7 mouse cellular contexts compared by ENCODE assay signal in the genomic region with DNA sequence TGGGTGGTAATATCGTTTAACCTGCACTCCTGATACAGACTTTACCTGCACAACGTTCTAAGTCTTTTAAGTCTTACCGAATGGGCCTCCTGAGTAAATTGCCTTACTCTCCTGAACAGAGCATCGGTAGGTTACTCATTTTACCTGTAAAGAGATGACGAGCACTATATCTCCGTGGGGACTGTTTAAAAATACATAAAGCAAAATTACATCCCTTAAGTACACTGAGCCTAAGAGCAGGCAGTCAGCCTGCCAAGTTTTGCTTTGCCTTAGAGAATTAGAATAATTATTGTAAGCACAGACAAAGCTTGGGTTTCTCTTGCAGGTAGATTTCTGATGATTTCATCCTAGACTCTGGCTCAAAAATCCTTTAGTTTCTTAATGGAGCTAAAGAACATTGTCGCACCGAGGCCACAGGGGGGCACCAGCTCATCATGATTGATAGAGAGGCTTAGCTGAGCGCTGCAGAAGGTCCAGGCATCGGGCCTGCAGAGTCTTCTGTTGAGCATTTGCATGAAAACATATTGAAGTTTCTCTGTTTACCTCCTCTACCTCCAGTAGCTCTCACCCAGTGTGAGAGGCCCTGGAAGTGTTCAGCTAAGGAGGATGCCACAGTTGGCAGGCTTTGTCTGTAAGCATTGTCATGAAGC.
A peak's percentile ranks its signal among the peaks of the same experiment; 100 is the strongest.
DNase-seq lines count a peak whose midpoint lies in the region; ATAC-seq and TF ChIP-seq lines count a peak whose summit lies in the region.

No protein-coding gene starts in this region.

- no peaks in the 10 kb centered on the region for H3K27me3 ChIP-seq in small intestine, adult 2 months (ENCODE audit: control insufficient read depth, insufficient read depth, low read length)

- peak; percentile 69 to 90 for ATAC-seq in hematopoietic stem cell, adult 5-6 weeks (replicated peaks in 1 of 2; ENCODE audit: insufficient read depth in 1 of 2, low FRiP score in 2 of 2, low TSS enrichment in 1 of 2, low read depth in 1 of 2, poor library complexity in 2 of 2, severe bottlenecking in 2 of 2)
- ATAC-seq in megakaryocyte progenitor cell, adult 5-6 weeks (replicated peaks; ENCODE audit: poor library complexity) = peak; percentile 88

- 46% methylated on average over 10 of the region's 10 CpGs for WGBS in small intestine, adult 2 months

- TF ChIP-seq POLR2A in small intestine, adult 2 months (IDR thresholded peaks at IDR 0.05; ENCODE audit: low read depth, low read length) = no peak

- no peaks in the 10 kb centered on the region for H3K4me1 ChIP-seq in small intestine, adult 2 months (ENCODE audit: control insufficient read depth, insufficient read depth, insufficient read length, low read length)

- no peak overlapping the region for H3K4me3 ChIP-seq in small intestine, adult 2 months (ENCODE audit: low read depth, low read length)

- no peaks in the 10 kb centered on the region for H3K36me3 ChIP-seq in small intestine, adult 2 months (ENCODE audit: control insufficient read depth, insufficient read depth, low read length)

- peak; percentile 40; the same call in 1 of the 2 replicates for TF ChIP-seq CTCF in small intestine, adult 2 months (IDR thresholded peaks at IDR 0.05; ENCODE audit: extremely low read depth, insufficient read length, insufficient replicate concordance, low read depth, low read length)

- H3K27ac ChIP-seq in small intestine, adult 2 months (ENCODE audit: insufficient read depth, low read depth, low read length) = no peak overlapping the region

- DNase-seq in ES-CJ7 (ENCODE audit: low read depth, low spot score) (peak; percentile 58), WW6 (ENCODE audit: low read depth, low spot score) (peak; percentile 14)
- peak; percentile 84 for DNase-seq in embryo, embryonic 10 days (ENCODE audit: low spot score)
- peak; percentile 52 for DNase-seq in layer of hippocampus, adult 9-11 months

Comparison
In these comparisons a context has a peak if more than half of its experiments do, and no peak if none do; other contexts are left out.
1. DNase-seq: peak in every context shown above with its lines; median percentile 84 in embryo, embryonic 10 days; 58 in ES-CJ7; 52 in layer of hippocampus, adult 9-11 months; 14 in WW6.